Mouse (Mus musculus) stomach, embryonic 15.5 days (tissue): ENCODE measurements around the gene Elp5. TPM values are rescaled to one million over a fixed set of nuclear protein-coding genes. Genes with fewer than 3 reads are reported as not detected.

Experiments
- ATAC-seq: fragments of 200-750 bp; cut with Nextera tagmentation; 2 replicates; pipeline ENCODE4 v1.8.0; 2017; ENCODE audit warnings: low read depth, moderate number of reproducible peaks, moderate TSS enrichment; ENCODE audit not compliant: insufficient read depth, low FRiP score
- H3K27ac ChIP-seq: fragments of 300-500 bp; sonication (generic); 2 replicates; pipeline ENCODE4 v1.5.1; 2015; ENCODE audit warnings: mild to moderate bottlenecking, inconsistent platforms
- H3K27me3 ChIP-seq: fragments of 300-500 bp; sonication (generic); replicated peaks from 2 replicates; pipeline ENCODE4 v1.6.1; 2015; ENCODE audit warnings: inconsistent platforms
- H3K36me3 ChIP-seq: fragments of 300-500 bp; sonication (generic); 2 replicates; pipeline ENCODE4 v1.6.1; 2015; ENCODE audit warnings: inconsistent platforms
- H3K4me1 ChIP-seq: fragments of 300-500 bp; sonication (generic); 2 replicates; pipeline ENCODE4 v1.6.1; 2015; ENCODE audit warnings: inconsistent platforms
- H3K4me2 ChIP-seq: fragments of 300-500 bp; sonication (generic); 2 replicates; pipeline ENCODE4 v1.6.1; 2015; ENCODE audit warnings: mild to moderate bottlenecking, inconsistent platforms
- H3K4me3 ChIP-seq: fragments of 300-500 bp; sonication (generic); replicated peaks from 2 replicates; pipeline ENCODE4 v1.5.1; 2015; ENCODE audit warnings: inconsistent platforms
- H3K9ac ChIP-seq: fragments of 300-500 bp; sonication (generic); 2 replicates; pipeline ENCODE4 v1.6.1; 2015; ENCODE audit warnings: inconsistent platforms
- H3K9me3 ChIP-seq: fragments of 300-500 bp; sonication (generic); 2 replicates; pipeline ENCODE4 v1.6.1; 2016; ENCODE audit warnings: inconsistent platforms
- WGBS: fragments of 180-500 bp; shearing (Covaris S2); methylation state at CpG from one replicate; pipeline ENCODE4 v1.1.7; 2015; 5-methylcytosine and 5-hydroxymethylcytosine counted together
- polyA plus RNA-seq: library from polyadenylated mRNA; unstranded; fragments of >200 nt; fragmentation: Nextera tagmentation; extraction: Ambion mirVana; gene quantifications from 2 replicates; pipeline ENCODE4 v1.2.1, GENCODE M21; 2015

Gene Elp5
- polyA plus RNA-seq, 1 experiment from 2014 or later = 92.9 TPM

- WGBS = 73% methylated on average over 5 of the region's 5 CpGs
- Histone ChIP-seq H3K4me3 (no peak overlapping the region), H3K9me3 (no peaks in the 10 kb centered on the region), H3K9ac (no peak overlapping the region), H3K4me1 (peaks cover 39% of the 10 kb centered on the region), H3K36me3 (no peaks in the 10 kb centered on the region), H3K27ac (no peak overlapping the region; the same call in 1 of the 2 replicates), H3K27me3 (peaks cover 9% of the 10 kb centered on the region; the same call in 1 of the 2 replicates), H3K4me2 (no peak overlapping the region)
- no peak for ATAC-seq
These were observed 44.5 kb downstream of the Elp5 start for GRCm38 (mm10) chr11:69937834-69938233.

- ATAC-seq = no peak
- Histone ChIP-seq H3K27ac (no peak overlapping the region; the same call in 1 of the 2 replicates), H3K9me3 (no peaks in the 10 kb centered on the region), H3K4me1 (peaks cover 39% of the 10 kb centered on the region), H3K4me3 (no peak overlapping the region), H3K36me3 (no peaks in the 10 kb centered on the region), H3K4me2 (peak overlapping the region; percentile 98; the same call in 1 of the 2 replicates), H3K27me3 (peaks cover 9% of the 10 kb centered on the region; the same call in 1 of the 2 replicates), H3K9ac (no peak overlapping the region)
- WGBS = 34% methylated on average over 4 of the region's 4 CpGs
These were observed 44.9 kb downstream of the Elp5 start for GRCm38 (mm10) chr11:69937385-69937784.

- no peak for ATAC-seq
- H3K27ac ChIP-seq = no peak overlapping the region; the same call in 1 of the 2 replicates
- 23% methylated on average over 9 of the region's 9 CpGs for WGBS
- peak overlapping the region; percentile 49 for H3K4me3 ChIP-seq
- peaks cover 39% of the 10 kb centered on the region for H3K4me1 ChIP-seq
- no peak overlapping the region for H3K9ac ChIP-seq
- peak overlapping the region; percentile 98 for H3K4me2 ChIP-seq
- no peaks in the 10 kb centered on the region for H3K36me3 ChIP-seq
- H3K27me3 ChIP-seq = peaks cover 9% of the 10 kb centered on the region; the same call in 1 of the 2 replicates
- H3K9me3 ChIP-seq = no peaks in the 10 kb centered on the region
These were observed 45.5 kb downstream of the Elp5 start for GRCm38 (mm10) chr11:69936714-69937347.

- Histone ChIP-seq H3K9me3 (no peaks in the 10 kb centered on the region), H3K27ac (no peak overlapping the region), H3K4me2 (peak overlapping the region; percentile 98), H3K9ac (peak overlapping the region; percentile 27; the same call in 1 of the 2 replicates), H3K27me3 (peaks cover 9% of the 10 kb centered on the region; the same call in 1 of the 2 replicates), H3K4me3 (peak overlapping the region; percentile 49), H3K36me3 (no peaks in the 10 kb centered on the region), H3K4me1 (peaks cover 39% of the 10 kb centered on the region)
- ATAC-seq = no peak
- 3% methylated on average over 28 of the region's 30 CpGs for WGBS
These were observed 46.2 kb downstream of the Elp5 start for GRCm38 (mm10) chr11:69936156-69936555.

DNA sequence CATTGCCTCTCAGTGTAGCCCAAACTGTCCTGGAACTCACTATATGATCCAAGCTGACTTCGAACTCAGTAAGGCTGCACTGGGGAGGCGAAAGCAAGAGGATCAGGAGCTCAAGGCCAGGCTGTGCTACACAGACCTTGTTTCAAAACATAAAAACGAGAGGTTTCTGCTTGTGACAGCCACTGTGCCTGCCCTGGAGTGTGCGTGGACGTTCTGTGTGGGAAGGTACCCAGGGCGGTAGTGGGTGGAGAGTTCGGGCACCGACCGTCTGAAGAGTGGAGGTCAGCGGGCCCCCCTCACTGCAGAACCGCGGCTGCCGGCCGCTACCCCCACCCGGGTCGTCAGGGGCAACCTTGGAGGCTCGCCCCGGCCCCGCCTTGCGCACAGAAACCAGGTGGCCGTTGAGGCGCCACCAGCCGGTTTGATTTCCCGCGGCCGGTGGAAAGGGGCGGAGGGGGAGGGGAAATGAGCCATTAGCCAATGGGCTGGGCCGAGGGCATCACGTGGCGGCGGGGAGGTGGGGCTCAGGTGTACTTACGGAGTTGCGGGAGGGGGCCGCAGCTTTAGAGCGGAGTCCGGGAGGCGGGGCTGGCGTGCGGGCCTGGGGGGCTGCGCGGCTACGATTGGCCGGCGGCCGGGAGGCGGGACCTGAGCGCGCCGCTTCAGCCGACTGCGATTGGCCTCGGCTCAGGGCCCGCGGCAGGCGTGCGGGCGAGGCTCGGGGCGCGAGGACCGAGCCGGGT, 47.0 kb downstream of the Elp5 start, which contains the start of gene Ybx2:
Gene Ybx2 (plus strand): TSS at position 660 of the 743 bp plus-strand sequence.
- H3K4me3 ChIP-seq = peak within 1 kb of the TSS; percentile 49
- H3K4me1 ChIP-seq = peaks cover 39% of the 10 kb centered on the region
- H3K9me3 ChIP-seq = no peaks in the 10 kb centered on the region
- ATAC-seq = peak; percentile 84
- H3K36me3 ChIP-seq = no peaks in the 10 kb centered on the region
- peak within 1 kb of the TSS; percentile 27; the same call in 1 of the 2 replicates for H3K9ac ChIP-seq
- peaks cover 9% of the 10 kb centered on the region; the same call in 1 of the 2 replicates for H3K27me3 ChIP-seq
- WGBS = 2% methylated on average over 44 of the region's 62 CpGs
- H3K4me2 ChIP-seq = peak within 1 kb of the TSS; percentile 98
- H3K27ac ChIP-seq = no peak within 1 kb of the TSS; the same call in 1 of the 2 replicates

GRCm38 (mm10) chr11:69934681-69935080, 47.6 kb downstream of the Elp5 start:
- H3K4me2 ChIP-seq = peak overlapping the region; percentile 98
- H3K27ac ChIP-seq = no peak overlapping the region; the same call in 1 of the 2 replicates
- H3K36me3 ChIP-seq = no peaks in the 10 kb centered on the region
- ATAC-seq = no peak
- no peak overlapping the region for H3K9ac ChIP-seq
- H3K9me3 ChIP-seq = no peaks in the 10 kb centered on the region
- H3K27me3 ChIP-seq = peaks cover 9% of the 10 kb centered on the region; the same call in 1 of the 2 replicates
- H3K4me3 ChIP-seq = 0 out of 2 replicates have a peak overlapping the region, but pooled peaks have one; percentile 22
- H3K4me1 ChIP-seq = peaks cover 39% of the 10 kb centered on the region
- 11% methylated on average over 6 of the region's 6 CpGs for WGBS

DNA sequence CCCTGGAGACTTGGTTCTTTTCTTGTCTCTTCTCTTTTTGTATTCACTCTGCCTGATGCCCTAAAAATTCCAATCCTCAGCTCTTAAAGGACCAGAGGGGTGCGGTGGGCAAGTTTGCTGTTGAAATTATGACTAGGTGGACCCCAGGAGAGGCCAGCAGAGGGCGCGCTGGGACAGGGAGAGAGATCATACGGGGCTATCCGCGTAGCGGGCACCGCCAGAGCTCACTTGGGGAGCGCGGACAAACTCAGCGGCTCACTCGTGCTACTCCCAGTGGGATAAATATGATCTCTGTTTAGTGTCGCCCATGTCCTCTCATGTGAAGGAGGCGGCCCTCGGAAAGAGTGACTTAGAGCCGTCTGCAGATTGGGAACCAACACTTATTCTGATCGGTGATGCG, 48.1 kb downstream of the Elp5 start:
- no peak overlapping the region for H3K9ac ChIP-seq
- peak overlapping the region; percentile 98 for H3K4me2 ChIP-seq
- H3K27me3 ChIP-seq = peaks cover 9% of the 10 kb centered on the region; the same call in 1 of the 2 replicates
- no peaks in the 10 kb centered on the region for H3K9me3 ChIP-seq
- no peak overlapping the region for H3K27ac ChIP-seq
- 0 out of 2 replicates have a peak overlapping the region, but pooled peaks have one; percentile 22 for H3K4me3 ChIP-seq
- no peaks in the 10 kb centered on the region for H3K36me3 ChIP-seq
- peak; percentile 58; the same call in 1 of the 2 replicates for ATAC-seq
- under 1% methylated on average over 18 of the region's 18 CpGs for WGBS
- H3K4me1 ChIP-seq = peaks cover 39% of the 10 kb centered on the region

GRCm38 (mm10) chr11:69933066-69933465, 49.3 kb downstream of the Elp5 start:
- 59% methylated on average over 4 of the region's 4 CpGs for WGBS
- no peak overlapping the region for H3K9ac ChIP-seq
- peaks cover 39% of the 10 kb centered on the region for H3K4me1 ChIP-seq
- H3K4me2 ChIP-seq = no peak overlapping the region
- no peaks in the 10 kb centered on the region for H3K36me3 ChIP-seq
- H3K9me3 ChIP-seq = no peaks in the 10 kb centered on the region
- no peak overlapping the region for H3K27ac ChIP-seq
- 0 out of 2 replicates have a peak, but pooled peaks cover 3% of the 10 kb centered on the region for H3K27me3 ChIP-seq
- ATAC-seq = no peak
- no peak overlapping the region for H3K4me3 ChIP-seq

- no peaks in the 10 kb centered on the region for H3K36me3 ChIP-seq
- no peak overlapping the region for H3K27ac ChIP-seq
- H3K4me3 ChIP-seq = no peak overlapping the region
- no peak for ATAC-seq
- H3K9me3 ChIP-seq = no peaks in the 10 kb centered on the region
- H3K4me1 ChIP-seq = peaks cover 32% of the 10 kb centered on the region
- H3K9ac ChIP-seq = no peak overlapping the region
- 0 out of 2 replicates have a peak, but pooled peaks cover 3% of the 10 kb centered on the region for H3K27me3 ChIP-seq
- 30% methylated on average over 3 of the region's 3 CpGs for WGBS
- no peak overlapping the region for H3K4me2 ChIP-seq
These were observed 50.1 kb downstream of the Elp5 start for GRCm38 (mm10) chr11:69932254-69932653.

- Histone ChIP-seq H3K27me3 (0 out of 2 replicates have a peak, but pooled peaks cover 3% of the 10 kb centered on the region), H3K4me1 (peaks cover 27% of the 10 kb centered on the region), H3K36me3 (no peaks in the 10 kb centered on the region), H3K9me3 (no peaks in the 10 kb centered on the region), H3K27ac (no peak overlapping the region), H3K9ac (no peak overlapping the region), H3K4me3 (no peak overlapping the region), H3K4me2 (no peak overlapping the region)
- WGBS = 66% methylated on average over 8 of the region's 8 CpGs
- ATAC-seq = no peak
These were observed 50.5 kb downstream of the Elp5 start for GRCm38 (mm10) chr11:69931769-69932168.

- H3K9me3 ChIP-seq = no peaks in the 10 kb centered on the region
- no peak overlapping the region; the same call in 1 of the 2 replicates for H3K27ac ChIP-seq
- no peak for ATAC-seq
- H3K4me3 ChIP-seq = no peak overlapping the region
- H3K36me3 ChIP-seq = no peaks in the 10 kb centered on the region
- 0 out of 2 replicates have a peak, but pooled peaks cover 3% of the 10 kb centered on the region for H3K27me3 ChIP-seq
- no peak overlapping the region for H3K9ac ChIP-seq
- no peak overlapping the region for H3K4me2 ChIP-seq
- 55% methylated on average over 3 of the region's 3 CpGs for WGBS
- H3K4me1 ChIP-seq = peaks cover 20% of the 10 kb centered on the region
These were observed 51.3 kb downstream of the Elp5 start for GRCm38 (mm10) chr11:69930967-69931537.
